Mouse (Mus musculus): Measurements from ENCODE around the gene RPS10-NUDT3. TPM values are rescaled to one million over a fixed set of nuclear protein-coding genes. Genes with fewer than 3 reads are reported as not detected.

Gene RPS10-NUDT3
- polyA plus RNA-seq, 1 experiment from 2014 or later: not detected

GRCm38 (mm10) chr17:27625455-27626251, 9.4 kb downstream of the RPS10-NUDT3 start:
- Histone ChIP-seq H3K4me3 (ENCODE audit: low read depth, low read length) (no peak overlapping the region), H3K27me3 (ENCODE audit: insufficient read depth, low read length) (no peaks in the 10 kb centered on the region), H3K27ac (ENCODE audit: low read depth) (no peak overlapping the region), H3K4me1 (ENCODE audit: insufficient read depth) (peaks cover 29% of the 10 kb centered on the region), H3K36me3 (replicated peaks; ENCODE audit: insufficient read depth, low read length) (peaks cover 9% of the 10 kb centered on the region), H3K9me3 (ENCODE audit: low read length) (no peaks in the 10 kb centered on the region), H3K4me2 (ENCODE audit: low read depth, low read length) (no peak overlapping the region), H3K9ac (replicated peaks) (no peak overlapping the region)
- TF ChIP-seq EP300 (IDR thresholded peaks at IDR 0.05; ENCODE audit: low read depth) (no peak), CTCF (IDR thresholded peaks at IDR 0.05; ENCODE audit: low read depth) (no peak)
- WGBS (ENCODE audit: insufficient replicate concordance): 52% methylated on average over 7 of the region's 7 CpGs
- no peak for ATAC-seq
- no peak for DNase-seq

GRCm38 (mm10) chr17:27623360-27624326, 11.4 kb downstream of the RPS10-NUDT3 start, which contains the start of gene Nudt3:
TSS of gene Nudt3 (minus strand) at chr17:27623495.
- Histone ChIP-seq H3K4me2 (ENCODE audit: low read depth, low read length) (peak within 1 kb of the TSS; percentile 91), H3K4me3 (ENCODE audit: low read depth, low read length) (peak within 1 kb of the TSS; percentile 88), H3K4me1 (ENCODE audit: insufficient read depth) (peaks cover 32% of the 10 kb centered on the region), H3K9me3 (ENCODE audit: low read length) (no peaks in the 10 kb centered on the region), H3K9ac (replicated peaks) (peak within 1 kb of the TSS; percentile 88), H3K36me3 (replicated peaks; ENCODE audit: insufficient read depth, low read length) (no peaks in the 10 kb centered on the region), H3K27me3 (ENCODE audit: insufficient read depth, low read length) (no peaks in the 10 kb centered on the region), H3K27ac (ENCODE audit: low read depth) (peak within 1 kb of the TSS; percentile 88)
- WGBS (ENCODE audit: insufficient replicate concordance): 14% methylated on average over 39 of the region's 91 CpGs
- DNase-seq: peak; percentile 91
- no peak for TF ChIP-seq EP300 (IDR thresholded peaks at IDR 0.05; ENCODE audit: low read depth)
- TF ChIP-seq CTCF (IDR thresholded peaks at IDR 0.05; ENCODE audit: low read depth): no peak
- ATAC-seq: peak; percentile 90

GRCm38 (mm10) chr17:27622611-27623359, 12.2 kb downstream of the RPS10-NUDT3 start:
- peak; percentile 67 for ATAC-seq

GRCm38 (mm10) chr17:27621705-27622531, 13.1 kb downstream of the RPS10-NUDT3 start:
- TF ChIP-seq CTCF (IDR thresholded peaks at IDR 0.05; ENCODE audit: low read depth) (no peak), EP300 (IDR thresholded peaks at IDR 0.05; ENCODE audit: low read depth) (no peak)
- H3K4me1 ChIP-seq (ENCODE audit: insufficient read depth): peaks cover 32% of the 10 kb centered on the region
- 2% methylated on average over 23 of the region's 23 CpGs for WGBS (ENCODE audit: insufficient replicate concordance)
- DNase-seq (peak; percentile 48), ATAC-seq (0 out of 2 replicates have a peak, but pooled peaks have one; percentile 1)
- peak overlapping the region; percentile 91 for H3K4me2 ChIP-seq (ENCODE audit: low read depth, low read length)
- H3K9me3 ChIP-seq (ENCODE audit: low read length): no peaks in the 10 kb centered on the region
- no peaks in the 10 kb centered on the region for H3K27me3 ChIP-seq (ENCODE audit: insufficient read depth, low read length)
- H3K9ac ChIP-seq (replicated peaks): peak overlapping the region; percentile 88
- H3K4me3 ChIP-seq (ENCODE audit: low read depth, low read length): peak overlapping the region; percentile 88
- H3K27ac ChIP-seq (ENCODE audit: low read depth): peak overlapping the region; percentile 88
- H3K36me3 ChIP-seq (replicated peaks; ENCODE audit: insufficient read depth, low read length): no peaks in the 10 kb centered on the region

More at GRCm38 (mm10) chr17:27622611-27623359, 12.2 kb downstream of the RPS10-NUDT3 start:
- TF ChIP-seq CTCF (IDR thresholded peaks at IDR 0.05; ENCODE audit: low read depth) (no peak), EP300 (IDR thresholded peaks at IDR 0.05; ENCODE audit: low read depth) (no peak)
- H3K4me1 ChIP-seq (ENCODE audit: insufficient read depth): peaks cover 32% of the 10 kb centered on the region
- DNase-seq: peak; percentile 81
- H3K27ac ChIP-seq (ENCODE audit: low read depth): peak overlapping the region; percentile 88
- no peaks in the 10 kb centered on the region for H3K27me3 ChIP-seq (ENCODE audit: insufficient read depth, low read length)
- H3K36me3 ChIP-seq (replicated peaks; ENCODE audit: insufficient read depth, low read length): no peaks in the 10 kb centered on the region
- H3K4me2 ChIP-seq (ENCODE audit: low read depth, low read length): peak overlapping the region; percentile 91
- WGBS (ENCODE audit: insufficient replicate concordance): under 1% methylated on average over 66 of the region's 80 CpGs
- peak overlapping the region; percentile 88 for H3K9ac ChIP-seq (replicated peaks)
- peak overlapping the region; percentile 88 for H3K4me3 ChIP-seq (ENCODE audit: low read depth, low read length)
- H3K9me3 ChIP-seq (ENCODE audit: low read length): no peaks in the 10 kb centered on the region

- H3K4me1 ChIP-seq (ENCODE audit: insufficient read depth): peaks cover 27% of the 10 kb centered on the region
- H3K27me3 ChIP-seq (ENCODE audit: insufficient read depth, low read length): no peaks in the 10 kb centered on the region
- 43% methylated on average over 8 of the region's 8 CpGs for WGBS (ENCODE audit: insufficient replicate concordance)
- peak overlapping the region; percentile 88; the same call in 1 of the 2 replicates for H3K9ac ChIP-seq (replicated peaks)
- ATAC-seq: no peak
- TF ChIP-seq CTCF (IDR thresholded peaks at IDR 0.05; ENCODE audit: low read depth): no peak
- TF ChIP-seq EP300 (IDR thresholded peaks at IDR 0.05; ENCODE audit: low read depth): no peak
- no peaks in the 10 kb centered on the region for H3K36me3 ChIP-seq (replicated peaks; ENCODE audit: insufficient read depth, low read length)
- H3K9me3 ChIP-seq (ENCODE audit: low read length): no peaks in the 10 kb centered on the region
- peak overlapping the region; percentile 91 for H3K4me2 ChIP-seq (ENCODE audit: low read depth, low read length)
- peak overlapping the region; percentile 29; the same call in 1 of the 2 replicates for H3K27ac ChIP-seq (ENCODE audit: low read depth)
- DNase-seq: no peak
- H3K4me3 ChIP-seq (ENCODE audit: low read depth, low read length): peak overlapping the region; percentile 88
These were observed 13.9 kb downstream of the RPS10-NUDT3 start for GRCm38 (mm10) chr17:27621161-27621560.

All from liver, postnatal 0 days (tissue).